Mouse (Mus musculus): ENCODE measurements around the gene Sp140.
"Not testable (repeated sequence)": the region's sequence is repeated elsewhere in the genome, so short reads cannot be mapped to it uniquely, and the experiment has no call there.

Sp140 gene

GRCm38 (mm10) chr1:85650524-85650923, 50.3 kb downstream of the Sp140 start:
- not testable (repeated sequence) for DNase-seq

GRCm38 (mm10) chr1:85651770-85652275, 51.6 kb downstream of the Sp140 start:
- peak in 1 of 2 experiments; percentile 8 for DNase-seq

GRCm38 (mm10) chr1:85657211-85657610, 57.0 kb downstream of the Sp140 start:
- not testable (repeated sequence) for DNase-seq

- DNase-seq, result no peak
Observed at GRCm38 (mm10) chr1:85664266-85664665, 64.1 kb downstream of the Sp140 start.

GRCm38 (mm10) chr1:85680226-85680625, 80.0 kb downstream of the Sp140 start:
- no peak for DNase-seq

GRCm38 (mm10) chr1:85686666-85687065, 86.5 kb downstream of the Sp140 start:
- no peak for DNase-seq

GRCm38 (mm10) chr1:85687346-85687745, 87.2 kb downstream of the Sp140 start:
- no peak for DNase-seq

- DNase-seq, result no peak
Observed at GRCm38 (mm10) chr1:85690544-85690943, 90.4 kb downstream of the Sp140 start.

- no peak for DNase-seq
Observed at GRCm38 (mm10) chr1:85692281-85692680, 92.1 kb downstream of the Sp140 start.

GRCm38 (mm10) chr1:85693280-85693679, 93.1 kb downstream of the Sp140 start:
- no peak for DNase-seq

All from lung, adult 18-20 months (tissue).